Mouse (Mus musculus) right cerebral cortex, postnatal 14 days (tissue): Measurements from ENCODE around the gene Col25a1.

Experiments used
- DNase-seq: peaks from one replicate; pipeline ENCODE4 v3.0.0; 2022

Col25a1 gene

DNA sequence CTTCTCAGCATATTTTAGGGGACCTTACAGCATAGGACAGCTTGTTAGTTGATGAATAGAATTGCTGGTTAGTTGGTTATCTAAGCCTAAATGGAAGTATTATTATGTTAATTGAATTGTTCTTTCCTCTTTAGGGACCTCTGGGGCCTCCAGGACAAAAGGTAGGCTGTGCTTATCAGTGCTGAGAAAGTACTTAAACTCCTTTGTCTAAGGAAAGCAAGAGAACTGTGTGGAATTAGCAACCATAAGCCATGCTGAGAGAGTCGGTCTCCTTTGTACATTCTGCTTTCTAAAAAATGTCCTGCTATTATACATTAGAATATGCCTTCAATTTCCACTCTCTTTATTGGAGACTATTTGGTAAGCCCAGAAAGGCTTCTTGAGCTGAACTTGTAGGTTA lies 362.9 kb downstream of the Col25a1 start:
- no peak for DNase-seq

DNA sequence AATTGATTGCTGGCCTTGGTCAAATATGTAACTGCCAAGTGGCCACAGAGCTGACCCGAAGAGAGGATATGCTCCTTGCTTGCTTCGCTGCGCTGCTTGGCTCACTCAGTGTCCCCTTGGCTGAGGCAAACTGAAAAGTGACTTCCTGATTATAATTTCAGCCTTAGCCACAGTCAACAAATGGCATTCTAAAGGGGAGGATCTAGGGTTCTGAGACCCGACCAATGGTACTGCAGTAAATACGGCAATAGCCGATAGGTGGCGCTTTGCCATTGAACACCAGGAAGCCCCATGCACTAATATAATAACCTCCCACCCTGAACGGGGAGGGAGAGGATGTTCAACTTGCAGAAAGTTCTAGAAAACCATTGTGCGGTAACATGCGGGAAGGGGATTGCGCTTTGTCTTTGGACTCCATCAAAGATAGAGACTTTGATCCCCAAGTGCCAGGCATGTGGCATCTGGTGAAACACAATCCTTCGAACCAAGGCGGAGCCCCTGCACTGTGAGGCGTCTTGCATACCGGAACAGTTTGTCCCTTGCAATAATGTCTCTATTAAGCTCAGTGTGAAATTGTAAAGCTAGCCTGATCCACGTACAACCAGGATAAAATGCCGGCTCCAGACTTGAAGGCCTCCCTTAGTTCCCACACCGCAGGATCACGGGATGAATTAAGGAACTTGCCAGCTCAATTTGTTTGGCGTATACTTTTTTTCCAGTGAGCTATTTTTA lies 363.5 kb downstream of the Col25a1 start:
- DNase-seq = no peak

DNA sequence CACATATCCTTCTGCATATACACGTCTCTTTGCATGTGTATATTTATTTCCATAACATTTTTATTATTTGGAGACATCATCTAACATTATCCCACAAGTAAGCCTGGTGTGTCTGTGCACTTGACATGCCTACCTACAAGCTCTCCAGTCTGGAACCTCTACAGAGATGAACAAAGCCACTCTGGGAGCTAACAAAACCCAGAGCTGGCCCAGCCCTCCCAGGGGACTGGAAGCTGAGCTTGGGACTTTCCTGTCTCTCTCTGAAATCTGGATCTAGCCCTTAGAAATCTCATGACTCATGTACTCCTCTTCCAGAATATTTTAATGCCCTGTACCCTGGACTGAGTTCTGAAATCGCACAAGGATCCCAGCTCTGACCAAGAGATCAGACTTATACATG lies 365.7 kb downstream of the Col25a1 start:
- no peak for DNase-seq

DNA sequence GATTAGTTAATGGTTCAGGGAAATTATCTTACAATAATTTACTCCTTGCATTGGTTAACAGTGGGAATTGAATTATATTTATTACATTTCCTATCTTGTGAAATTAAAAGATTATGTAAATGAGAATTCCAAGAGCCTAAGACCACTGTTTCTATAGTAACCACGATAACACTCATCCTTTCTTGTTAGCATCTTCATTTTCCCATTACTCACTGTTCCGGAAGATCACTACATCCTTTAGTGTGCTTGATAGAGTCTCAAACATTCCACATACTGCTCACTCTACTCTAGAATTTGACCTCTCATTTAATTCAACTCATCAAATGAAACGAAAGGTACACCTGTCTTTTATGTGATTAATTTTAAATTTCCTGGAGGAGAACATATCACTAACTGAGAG lies 370.4 kb downstream of the Col25a1 start:
- DNase-seq = no peak

DNA sequence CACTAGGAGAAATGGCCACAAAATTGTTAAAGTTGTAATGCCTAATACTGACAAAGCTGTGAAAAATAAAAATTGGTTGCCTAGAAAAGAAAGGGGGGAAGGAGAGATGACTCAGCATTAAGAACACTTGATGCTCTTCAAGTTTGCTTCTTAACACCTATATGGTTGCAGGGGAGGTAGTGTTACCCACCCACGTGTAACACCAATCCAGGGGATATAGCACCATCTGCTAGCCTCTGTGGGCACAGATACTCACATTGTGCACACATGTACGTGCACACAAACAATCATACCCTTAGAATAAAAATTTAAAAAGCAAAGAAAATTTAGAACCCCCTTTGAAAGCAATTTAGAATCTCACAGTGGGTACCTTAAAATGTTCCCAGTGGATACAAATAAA lies 377.0 kb downstream of the Col25a1 start:
- DNase-seq = no peak

DNA sequence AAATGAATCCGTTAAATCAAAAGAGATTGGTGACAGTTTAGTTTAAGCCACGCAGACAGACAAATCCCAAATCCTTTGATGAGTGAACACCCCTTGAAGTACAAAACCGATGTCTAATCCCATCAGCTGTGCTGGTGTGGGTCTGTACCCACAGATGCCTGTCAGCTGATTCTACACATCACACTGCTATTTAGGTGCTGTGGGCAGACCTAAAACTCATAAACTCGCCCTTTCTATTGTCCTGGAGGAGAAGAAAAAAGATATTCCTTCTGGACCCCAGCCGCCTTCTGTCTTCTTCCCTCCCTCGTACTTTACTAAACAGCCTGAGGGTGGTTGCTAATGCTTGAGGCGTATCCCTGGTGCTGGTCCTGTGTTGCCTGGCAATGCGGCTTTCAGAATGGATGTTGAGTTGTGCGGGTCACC lies 387.2 kb downstream of the Col25a1 start:
- peak; percentile 7 for DNase-seq

DNA sequence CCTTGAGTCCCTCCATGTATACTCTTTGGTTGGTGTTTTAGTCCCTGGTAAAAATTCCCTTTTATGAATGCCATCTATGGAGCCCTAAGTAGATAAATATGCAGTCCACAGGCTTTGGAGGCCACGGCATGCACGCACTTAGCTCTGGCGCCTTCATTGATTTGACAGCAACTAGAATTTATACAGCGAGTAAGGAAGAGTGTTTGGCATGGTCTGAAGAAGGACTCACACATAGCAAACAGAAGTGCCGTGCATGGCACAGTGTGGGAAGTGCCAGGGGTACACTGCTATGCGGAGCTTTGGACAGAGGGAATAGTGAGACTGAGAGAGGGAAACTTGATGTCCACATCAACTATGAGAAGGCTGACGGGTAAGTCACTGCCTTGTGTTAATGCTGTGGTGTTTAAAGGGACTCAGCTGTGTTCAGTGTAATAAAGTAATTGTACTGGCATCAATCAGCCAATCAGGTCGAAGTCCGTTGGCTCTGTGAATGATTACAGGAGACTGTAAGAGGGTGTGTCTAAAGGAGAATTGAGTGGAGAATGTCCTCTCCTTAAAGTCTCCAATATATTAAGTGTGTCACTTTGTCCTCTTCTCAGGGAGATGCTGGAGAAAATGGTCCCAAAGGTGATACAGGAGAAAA lies 390.7 kb downstream of the Col25a1 start:
- DNase-seq = no peak

DNA sequence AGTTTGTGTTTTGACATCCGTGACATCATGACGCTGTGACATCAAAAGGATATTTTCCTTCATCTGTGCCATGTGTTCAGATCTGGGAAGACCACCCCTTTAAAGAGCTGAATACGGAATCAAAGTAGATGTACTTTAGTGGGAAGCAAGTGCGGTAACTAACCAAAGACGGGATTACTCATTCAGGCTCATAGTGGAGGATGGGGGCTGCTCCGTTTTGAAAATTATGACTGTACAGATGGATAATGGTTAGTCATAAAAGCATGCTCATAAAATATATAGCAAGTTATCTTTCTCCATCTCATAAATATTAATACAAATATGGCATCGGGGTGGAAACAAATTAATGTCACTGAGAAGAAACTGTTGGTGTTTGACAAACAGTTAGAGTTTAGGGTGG lies 391.7 kb downstream of the Col25a1 start:
- no peak for DNase-seq

DNA sequence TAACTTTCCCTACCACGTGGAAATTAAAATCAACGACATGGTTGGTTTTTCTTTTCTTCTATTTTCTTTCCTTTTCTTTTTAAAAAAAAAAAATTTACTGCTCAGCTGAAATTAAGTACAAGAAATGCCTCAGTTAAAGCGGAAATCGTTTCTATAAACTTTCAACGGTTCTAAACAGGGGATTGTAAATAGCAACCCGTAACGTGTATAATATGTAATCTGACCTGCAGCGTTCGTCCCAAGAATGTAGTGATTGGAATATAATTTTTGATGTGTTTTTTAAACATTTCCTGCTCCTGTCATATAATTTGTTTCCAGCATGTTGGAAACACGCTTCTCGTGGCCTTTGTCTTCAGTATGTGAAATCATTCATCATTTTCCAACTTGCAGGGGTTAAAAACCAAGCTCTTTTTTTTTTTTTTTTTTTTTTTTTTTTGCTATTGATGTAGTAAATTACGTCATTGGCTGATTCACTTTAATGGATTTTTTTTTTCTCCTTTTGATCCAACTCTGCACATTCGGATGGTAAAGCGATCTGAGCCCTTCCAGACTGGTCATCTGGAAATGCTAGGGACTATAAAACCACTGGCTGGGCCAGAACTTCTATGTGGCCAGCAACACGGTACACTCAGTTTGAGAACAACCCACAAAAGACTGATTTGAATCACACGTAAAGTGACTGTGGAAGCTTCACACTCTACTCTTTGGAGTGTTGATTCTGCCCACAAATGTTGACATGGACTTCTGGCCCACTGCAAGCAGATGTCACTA lies 393.3 kb downstream of the Col25a1 start:
- no peak for DNase-seq

DNA sequence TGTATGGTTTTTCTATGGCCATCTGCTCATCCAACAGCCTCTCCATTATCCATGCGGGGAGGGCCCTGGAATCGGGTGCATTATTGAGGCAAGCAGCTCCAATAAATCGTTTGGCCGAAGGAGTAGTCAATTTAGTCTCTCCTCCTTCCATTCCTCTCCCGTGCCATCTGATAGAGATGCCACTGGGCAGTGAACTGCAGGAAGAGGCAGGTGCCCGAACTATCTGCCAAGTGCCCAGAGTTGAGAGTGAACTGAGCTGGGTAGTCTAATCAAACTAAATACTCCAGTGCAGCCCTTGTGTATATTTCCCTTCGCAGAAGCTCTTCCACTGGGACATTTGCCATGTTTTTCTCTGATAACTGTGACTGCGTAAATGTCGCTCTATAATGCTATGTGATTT lies 403.7 kb downstream of the Col25a1 start:
- DNase-seq = no peak

DNA sequence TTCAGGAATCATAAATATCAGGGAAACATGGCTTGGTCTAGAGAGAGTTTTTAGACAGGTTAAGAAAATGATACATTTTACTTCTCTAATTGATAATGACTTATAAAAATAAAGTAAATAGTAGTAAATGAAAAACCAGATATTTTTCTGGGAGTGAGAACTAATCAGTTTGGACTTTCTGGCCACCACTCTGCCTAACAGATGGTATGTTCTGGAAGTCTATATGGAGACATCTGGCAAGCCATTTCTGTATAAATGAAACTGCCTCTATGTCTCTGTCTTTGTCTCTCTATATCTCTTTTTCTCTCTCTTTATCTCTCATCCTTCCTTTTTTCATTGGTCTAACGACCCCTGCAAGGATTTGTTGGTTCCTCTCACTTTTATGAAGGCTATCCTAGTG lies 410.2 kb downstream of the Col25a1 start:
- no peak for DNase-seq

DNA sequence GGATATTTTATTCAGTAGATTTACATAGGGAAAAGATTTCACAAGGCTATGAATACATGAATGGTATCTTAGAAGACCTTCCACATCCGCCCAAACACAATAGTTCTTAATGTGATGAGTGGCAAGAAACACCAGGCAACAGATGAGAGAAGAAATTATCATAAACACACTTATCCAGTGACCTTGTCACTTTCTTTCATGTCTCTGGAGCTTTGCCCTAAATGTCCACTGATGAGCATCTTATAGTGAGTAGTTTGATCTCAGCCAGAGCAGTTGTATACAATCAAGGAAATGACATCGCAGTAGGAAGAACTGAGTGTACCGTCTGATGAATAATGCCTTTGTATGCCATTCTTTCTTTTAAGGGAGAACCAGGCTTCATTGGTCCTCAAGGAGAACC lies 414.7 kb downstream of the Col25a1 start:
- no peak for DNase-seq

DNA sequence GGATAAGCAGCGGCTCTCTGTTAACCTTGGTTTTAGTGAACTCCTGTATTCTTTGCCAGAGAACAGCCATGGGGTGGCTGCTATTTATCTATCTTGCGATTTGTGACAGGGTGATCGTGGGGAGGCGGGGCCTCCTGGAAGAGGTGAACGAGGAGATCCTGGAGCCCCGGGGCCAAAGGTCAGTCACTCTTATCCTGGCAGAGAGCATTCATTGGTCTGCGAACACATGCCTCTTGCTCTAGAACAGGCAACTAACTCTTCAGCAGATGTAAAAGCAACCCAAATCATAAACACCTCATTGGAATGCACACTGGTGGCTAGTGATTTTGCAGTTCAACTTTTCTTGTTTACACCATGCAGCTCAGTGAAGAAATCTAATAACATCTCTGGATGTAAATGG lies 417.8 kb downstream of the Col25a1 start:
- DNase-seq = no peak

DNA sequence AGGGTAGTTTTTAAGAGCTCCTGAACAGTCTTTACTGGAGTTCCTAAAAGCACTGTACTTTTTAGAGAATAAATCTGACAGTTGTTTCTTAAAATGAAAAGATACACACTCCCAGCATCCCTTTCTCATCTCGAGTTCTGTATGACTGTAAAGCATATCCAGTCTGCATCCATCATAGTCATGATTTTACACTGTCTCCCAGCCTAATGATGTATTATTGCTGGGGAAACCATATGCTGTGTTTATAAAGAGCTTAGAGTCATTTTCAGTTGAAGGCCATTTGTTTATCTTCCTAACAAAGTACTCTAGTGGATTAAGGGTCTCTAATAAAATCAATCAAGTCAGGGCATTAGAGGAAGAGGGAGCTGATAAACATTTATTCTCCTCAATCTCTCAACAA lies 425.0 kb downstream of the Col25a1 start:
- DNase-seq = no peak

DNA sequence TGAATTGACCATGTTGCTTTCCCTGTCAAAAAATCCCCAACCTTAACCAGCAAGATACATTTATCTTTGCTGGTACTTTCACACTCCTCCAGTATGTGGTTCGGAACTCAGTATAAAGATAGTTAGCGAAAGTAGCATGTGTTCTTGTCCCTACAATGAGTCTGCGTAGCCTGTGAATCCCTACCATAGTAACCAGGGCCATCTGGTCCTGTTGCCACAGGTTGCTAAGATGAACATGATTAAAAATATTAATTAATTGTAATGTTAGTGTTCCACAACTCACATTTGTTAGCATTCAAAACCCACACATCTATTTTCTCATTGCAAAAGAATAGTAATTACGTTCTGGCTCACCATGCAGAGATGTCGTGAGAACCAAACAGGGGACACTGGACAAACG lies 434.3 kb downstream of the Col25a1 start:
- DNase-seq = no peak

DNA sequence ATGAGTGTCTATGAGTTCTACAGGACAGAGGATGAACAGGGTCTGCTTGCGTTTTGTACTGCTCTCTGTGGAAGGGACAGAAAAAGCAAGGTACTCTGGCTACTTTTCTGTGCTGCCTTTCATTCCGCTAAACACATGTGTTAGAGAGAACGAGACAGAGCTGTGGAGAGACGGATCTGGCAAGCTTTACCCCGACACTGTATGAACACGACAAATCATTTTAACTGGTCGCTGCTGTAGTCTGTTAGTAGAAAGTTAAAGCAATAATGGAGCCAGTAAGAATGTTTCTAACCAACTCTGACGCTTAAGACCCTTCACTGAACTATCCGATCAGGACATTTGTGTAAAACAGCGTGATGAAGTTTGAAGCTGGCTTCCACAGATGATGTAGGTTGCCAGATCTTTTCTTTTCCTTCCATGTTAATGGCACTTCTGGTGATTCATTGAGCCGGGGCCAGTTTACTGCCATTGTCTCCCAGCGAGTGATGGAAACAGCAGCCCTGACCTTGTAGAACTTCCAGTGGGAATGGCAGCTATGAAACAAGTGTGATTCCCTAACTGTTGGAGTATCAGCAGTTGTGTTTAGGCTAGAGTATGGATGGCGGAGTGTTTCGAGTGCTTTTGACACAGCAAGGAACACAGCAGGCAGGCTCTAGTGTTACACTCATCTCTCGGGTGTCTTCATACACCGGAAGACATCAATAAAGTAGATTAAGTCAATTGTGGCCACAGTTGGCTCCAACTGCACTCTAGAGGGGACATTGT lies 437.2 kb downstream of the Col25a1 start:
- no peak for DNase-seq

DNA sequence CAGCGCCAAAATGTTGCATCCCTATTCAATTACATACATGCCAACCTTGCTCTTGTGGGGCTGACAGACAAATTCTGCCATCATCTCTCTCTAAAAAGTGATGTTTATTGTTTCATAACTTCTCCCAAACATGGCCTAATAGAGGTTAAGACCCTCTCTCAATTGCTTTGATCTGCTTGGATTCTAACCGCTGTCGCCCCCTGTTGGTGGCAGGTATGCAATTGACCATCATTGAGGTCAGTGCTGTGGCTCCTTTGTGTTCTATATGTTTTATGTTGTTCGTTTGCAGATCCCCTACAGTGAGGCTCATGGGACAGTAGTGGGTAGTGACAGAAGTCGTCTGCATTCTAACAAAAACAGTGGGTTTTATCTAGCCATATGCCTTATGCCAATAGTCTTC lies 441.9 kb downstream of the Col25a1 start:
- DNase-seq = no peak

DNA sequence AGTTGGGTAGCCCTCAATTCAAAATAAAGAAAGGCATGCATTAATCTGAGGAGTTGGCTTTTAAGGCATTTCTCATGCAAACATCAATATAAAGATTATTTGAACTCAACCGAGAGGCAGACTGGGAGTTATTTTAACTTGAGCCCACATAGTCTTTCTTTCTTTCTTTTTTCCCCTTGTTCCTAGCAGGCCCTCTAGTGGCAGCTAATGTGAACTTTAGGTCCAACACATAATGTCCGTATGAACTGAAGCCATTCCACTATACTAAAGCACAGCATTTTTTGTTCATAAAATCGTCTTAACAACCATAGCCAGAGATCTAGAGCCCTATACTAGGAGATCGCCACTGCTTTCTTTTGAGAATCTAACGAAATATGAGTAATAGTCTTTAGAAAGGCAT lies 443.4 kb downstream of the Col25a1 start:
- peak; percentile 49 for DNase-seq

DNA sequence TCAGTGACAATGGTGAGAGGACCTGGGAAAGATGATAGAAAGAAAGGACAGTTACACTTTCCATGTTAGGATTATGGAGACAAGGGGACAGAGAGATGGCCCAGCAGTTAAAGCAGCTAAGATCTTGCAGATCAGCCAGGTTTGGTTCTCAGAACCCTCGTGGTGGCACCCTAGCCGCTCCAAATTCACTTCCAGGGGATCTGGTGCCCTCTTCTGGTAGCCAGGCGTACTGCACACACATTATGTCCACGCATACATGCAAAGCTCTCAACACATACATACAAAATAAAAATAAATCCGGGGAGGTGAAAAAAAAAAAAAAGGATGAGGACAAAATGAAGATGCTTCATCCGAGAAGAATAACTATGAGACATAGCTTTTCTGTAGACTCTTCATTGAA lies 445.4 kb downstream of the Col25a1 start:
- peak; percentile 27 for DNase-seq

DNA sequence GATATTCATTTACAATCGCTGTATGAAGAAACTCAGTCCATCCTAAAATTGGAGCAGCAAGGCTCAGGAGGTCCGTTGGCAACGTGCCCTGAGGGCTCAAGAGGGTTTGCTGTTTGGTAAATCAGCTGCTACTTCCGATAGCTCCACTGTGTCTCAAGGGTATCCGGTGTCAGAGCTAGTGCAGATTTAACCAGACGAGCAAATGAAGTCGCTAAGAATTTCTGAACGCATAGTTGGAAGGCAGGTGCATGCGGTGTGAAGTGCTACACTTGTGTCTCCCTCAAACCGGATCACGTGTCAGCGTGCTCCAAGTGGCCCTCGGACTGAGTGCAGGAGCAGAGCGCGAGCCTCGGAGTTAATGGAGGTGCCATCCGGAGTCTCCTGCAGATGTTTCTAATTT lies 448.2 kb downstream of the Col25a1 start:
- DNase-seq = no peak

DNA sequence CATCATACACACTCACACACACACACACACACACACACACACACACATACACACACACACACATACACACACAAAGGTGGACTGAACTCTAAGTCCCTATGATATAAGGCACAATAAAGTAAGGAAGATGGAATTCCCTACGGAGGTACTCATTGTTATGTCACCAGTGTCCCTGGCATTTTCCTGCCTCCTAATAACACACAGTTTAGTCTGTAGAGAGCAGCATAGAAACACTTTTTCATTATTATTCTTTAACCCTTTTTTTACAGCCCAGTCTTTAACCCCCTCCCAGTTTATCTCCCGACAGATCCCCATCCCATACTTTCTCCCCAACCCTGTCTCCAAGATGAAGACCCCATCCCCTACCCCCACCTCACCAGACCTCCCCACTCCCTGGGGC lies 450.3 kb downstream of the Col25a1 start:
- no peak for DNase-seq

DNA sequence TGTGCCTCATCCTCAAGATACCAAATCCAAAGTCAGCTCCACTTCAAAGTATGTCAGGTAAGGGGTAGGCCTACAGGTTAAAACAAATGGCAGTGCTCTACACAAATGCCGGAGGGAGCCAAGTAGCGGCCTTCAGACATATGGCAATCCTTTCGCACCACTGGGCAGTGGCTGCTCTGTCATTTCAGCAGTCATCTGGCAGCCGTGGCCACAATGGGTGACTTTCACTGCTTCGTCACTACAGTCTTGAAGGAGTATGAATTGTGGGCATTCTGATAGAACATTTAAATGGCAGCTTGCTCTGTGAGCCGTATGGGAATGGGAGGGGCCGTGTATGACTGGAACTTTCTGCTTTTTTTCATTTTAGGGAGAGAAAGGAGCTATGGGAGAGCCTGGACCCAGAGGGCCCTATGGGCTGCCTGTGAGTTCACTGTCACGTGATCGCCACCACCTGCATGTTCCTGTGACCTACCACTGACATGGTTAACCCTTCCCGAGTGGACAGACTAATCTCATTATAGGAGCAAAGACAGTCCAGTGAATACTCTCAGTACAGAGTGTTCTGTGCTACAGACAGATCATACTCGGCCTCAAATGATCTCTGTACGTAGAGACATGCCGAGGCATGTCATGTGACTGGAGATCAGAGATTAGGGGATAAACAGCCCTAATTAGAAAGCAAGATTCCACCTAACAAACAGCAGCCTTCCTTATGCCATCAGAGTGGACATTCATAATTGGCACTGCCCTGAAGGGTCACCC lies 451.8 kb downstream of the Col25a1 start:
- no peak for DNase-seq

DNA sequence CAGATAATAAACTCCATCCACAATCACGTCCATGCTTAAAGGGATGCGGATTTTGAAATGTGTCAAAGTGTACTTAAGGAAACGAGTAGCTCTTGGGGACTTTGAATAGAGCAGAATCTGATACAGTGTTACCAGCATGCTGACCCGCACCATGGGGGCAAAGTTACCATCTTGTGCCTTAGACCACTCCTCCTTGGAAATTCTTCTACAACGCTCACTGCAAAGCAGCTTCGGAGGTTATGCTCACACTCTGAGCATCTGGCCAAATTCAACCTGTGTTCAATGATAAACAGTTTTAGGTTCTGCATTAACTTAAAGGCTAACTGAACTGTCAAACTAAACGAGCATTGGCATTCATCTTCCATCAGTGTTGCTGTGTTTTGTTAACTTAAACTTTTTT lies 452.7 kb downstream of the Col25a1 start:
- no peak for DNase-seq
